Mouse (Mus musculus) liver, adult (tissue): ENCODE data around the gene Fbrsl1.

Source experiments
- GATA4 ChIP-seq: IDR thresholded peaks from 2 replicates; pipeline ENCODE4 v1.6.1; 2014; ENCODE audit warnings: mild to moderate bottlenecking, low read length; ENCODE audit not compliant: insufficient replicate concordance

Gene Fbrsl1

DNA sequence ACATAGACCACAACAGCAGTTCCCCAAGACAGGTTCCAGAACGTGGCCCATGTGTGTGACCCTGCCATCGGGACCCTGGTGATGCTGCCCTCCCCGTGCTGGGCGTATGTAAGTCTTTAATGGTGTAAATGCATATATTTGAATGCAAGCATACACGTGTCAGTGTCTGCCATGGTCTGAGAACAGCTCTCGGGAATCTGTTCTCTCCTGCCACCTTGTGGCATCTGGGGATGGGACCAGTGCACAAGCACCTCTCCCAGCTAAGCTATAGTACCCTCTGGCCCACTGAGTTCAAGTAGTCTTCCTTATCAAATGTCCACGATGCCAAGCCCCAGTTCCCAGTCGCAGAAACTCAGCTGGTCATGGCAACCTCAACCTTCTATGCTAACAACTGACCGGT is 19.3 kb downstream of the Fbrsl1 start:
- no peak for TF ChIP-seq GATA4

DNA sequence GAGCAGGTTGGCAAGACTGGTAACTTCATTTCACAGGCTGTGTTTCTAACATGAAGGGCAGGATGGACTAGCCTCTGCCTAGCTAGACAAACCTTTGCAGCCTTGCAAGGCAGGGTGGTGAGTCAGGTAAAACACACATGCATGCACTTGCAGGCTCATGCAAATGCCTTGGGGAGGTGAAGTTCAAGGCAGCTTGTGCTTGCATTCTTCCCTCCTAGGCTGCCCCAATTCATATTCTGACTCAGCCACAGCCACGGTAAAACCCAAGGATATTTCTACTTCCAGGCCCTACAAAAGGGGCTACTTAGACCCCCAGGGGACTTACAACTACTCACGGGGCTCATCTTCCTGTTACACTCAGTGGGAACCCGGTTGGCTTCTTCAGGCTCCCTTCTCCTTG is 20.0 kb downstream of the Fbrsl1 start:
- TF ChIP-seq GATA4, result no peak

DNA sequence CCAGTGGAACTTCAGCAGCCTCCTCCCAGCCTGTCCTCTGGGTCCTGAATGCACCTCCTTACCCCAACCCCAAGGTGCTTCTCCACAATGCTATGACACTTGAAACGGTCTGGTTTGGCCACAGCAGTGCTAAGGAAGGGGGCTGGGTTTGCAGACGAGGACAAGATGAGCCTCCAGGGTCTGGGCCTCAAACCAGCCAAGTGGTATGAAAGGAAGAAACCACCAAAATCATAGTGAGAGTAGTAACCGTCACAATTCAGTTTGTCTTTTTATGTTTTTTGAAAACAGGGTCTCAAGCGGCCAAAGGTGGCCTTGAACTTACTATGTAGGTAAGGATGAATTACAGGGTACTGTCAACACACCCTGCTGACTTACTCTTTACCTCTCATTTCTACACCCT is 23.1 kb downstream of the Fbrsl1 start:
- TF ChIP-seq GATA4, result no peak

DNA sequence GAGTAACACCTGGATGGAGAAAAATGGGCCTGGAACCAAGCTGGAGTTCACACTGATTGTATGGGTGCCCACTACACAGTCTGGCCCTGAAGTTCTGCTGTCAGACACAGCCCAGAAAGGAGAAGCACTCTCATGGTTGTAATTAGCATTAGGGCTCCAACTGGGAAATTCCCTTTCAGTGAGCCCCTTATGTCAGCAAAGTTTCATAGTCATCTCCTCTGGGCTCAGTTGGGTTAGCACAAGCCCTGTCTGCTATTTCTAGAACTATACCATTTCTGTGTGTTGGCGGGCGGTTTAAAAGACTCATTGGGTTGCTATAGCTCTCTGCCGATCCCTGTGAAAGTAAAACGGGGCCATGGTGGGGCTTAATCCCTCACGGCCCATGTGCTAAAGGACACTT is 24.1 kb downstream of the Fbrsl1 start:
- TF ChIP-seq GATA4, result no peak

DNA sequence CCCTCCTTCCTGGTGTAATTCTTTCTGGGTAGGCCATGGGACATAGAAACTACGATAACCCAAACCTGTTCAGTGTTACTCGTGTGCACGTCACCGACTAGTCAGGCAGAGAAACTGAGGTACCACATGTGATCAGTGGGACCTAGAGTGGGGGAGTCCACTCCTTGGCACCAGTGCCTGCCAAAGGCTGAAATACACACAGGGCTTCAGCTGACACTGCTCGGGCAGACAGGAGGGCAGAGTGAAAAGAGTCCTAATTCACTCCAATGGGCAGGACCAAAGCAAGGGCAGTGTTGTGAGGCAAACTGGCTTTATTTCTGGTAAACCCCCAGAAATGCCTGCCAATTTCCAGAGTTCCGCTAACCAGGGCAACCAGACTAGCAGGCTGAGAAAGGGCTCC is 26.9 kb downstream of the Fbrsl1 start:
- no peak for TF ChIP-seq GATA4

DNA sequence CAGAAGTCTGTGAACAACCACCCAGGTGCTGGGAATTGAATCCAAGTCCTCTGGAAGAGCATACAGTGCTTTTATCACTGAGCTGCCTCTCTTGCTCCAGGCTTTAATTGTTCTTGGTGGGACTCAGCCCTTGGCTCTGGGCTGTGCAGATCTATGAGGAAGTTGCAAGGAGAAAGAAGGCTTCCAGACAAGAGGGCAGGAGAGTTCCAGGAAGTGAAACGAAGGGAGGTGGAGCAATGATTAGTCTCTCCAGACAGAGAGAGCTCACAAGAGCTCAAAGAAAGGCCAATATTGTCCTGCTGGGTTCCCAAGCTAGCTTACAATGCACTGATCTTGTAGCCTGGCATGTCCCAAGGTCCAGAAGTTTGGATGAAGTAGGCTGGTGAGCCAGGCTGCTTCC is 27.4 kb downstream of the Fbrsl1 start:
- no peak for TF ChIP-seq GATA4

DNA sequence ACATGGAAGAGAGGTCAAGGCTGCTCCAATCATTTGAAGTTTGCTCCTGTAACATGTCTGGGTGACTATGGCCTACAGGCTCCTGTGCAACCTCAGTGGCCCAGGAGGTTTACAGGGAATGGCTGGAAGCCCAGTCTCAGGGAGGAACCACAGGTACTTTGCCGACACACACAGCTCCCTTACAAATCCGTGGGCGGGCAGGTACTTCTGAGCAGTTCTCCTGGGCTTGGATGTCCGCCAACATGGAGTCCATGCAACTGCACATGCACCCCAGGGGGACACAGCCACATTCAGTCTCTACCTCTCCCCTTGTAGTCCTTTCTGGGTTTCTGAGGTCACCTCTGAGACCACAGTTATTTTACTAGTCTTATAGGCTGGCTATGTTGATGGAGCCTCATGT is 28.1 kb downstream of the Fbrsl1 start:
- no peak for TF ChIP-seq GATA4

DNA sequence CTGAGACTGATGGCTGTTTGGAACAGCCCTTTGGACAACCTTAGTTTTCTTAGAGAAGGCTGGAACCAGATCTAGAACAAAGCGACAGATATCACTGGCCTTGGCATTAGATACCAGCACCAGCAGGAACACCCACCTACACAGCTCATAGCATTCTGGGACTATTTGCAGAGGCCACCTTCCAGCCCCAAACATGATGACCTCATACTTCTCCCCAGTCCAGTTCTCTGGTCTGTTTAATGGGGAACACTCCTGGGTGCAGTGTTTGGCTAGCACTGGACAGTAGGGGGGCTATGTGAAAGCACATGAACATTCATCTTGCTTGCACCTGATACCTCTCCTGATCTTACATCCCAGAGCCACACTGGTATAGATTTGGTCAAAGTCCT is 29.8 kb downstream of the Fbrsl1 start:
- no peak for TF ChIP-seq GATA4

DNA sequence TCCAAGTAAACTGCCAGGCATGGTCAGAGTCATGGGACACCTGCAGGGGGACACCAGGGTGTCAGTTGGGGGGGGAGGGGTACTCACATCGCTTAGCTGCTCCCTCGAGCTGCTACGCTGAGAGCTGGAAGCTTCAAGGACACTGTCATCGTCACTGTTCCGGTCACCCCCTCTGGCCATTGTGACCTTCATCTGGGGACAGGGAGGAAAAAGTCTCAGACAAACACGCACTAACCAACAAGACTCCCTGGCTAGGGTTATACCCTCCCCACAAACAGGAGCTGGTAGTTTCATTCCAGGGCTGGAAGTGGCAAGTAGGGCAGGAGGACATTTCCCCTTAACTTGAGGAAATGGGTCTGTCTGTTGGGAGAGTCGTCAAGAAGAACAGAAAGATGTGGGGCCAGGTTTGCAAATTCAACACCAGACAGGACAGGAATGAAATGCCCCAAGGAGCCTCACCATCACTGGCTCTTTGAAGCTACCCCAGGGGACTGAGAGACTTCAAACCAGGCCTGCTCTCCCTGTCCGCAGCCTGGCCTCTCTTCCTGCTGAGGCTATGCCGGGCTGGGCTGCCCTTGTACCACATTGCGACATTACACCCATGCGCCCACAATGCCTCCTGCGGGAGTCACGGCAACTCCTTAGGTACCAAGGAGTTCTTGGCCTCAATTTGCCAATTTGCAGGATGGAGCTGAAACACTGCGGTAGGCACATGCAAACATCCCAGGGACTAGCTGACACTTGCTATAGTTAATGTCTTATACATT is 30.4 kb downstream of the Fbrsl1 start:
- no peak for TF ChIP-seq GATA4

DNA sequence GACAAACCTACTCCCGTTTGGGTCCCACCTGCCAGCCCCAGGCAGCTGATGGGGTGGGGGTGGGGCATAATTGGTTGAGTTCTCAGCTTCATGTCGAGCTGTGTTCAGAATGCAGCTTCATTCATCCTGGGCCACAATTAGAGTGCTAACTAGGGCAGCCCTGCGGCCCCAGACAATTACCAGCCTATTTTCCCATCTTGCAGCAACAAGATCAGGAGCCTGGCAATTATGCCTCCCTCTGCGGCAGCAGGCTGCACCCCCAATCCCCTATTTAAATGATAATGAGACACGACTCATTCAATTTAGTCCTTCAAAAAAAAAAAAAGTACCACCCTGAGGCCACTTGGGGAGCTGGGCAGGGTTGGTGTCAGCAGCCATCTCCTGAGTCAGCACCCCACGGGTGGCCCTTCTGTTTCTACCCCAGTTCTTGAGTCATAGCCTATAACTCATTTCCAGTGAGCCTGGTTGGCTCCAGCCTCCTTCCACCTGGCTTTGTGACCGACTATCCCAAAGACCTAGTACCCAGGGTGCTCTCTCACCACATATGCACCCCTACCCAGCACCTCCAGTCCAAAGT is 31.4 kb downstream of the Fbrsl1 start:
- TF ChIP-seq GATA4, result no peak

DNA sequence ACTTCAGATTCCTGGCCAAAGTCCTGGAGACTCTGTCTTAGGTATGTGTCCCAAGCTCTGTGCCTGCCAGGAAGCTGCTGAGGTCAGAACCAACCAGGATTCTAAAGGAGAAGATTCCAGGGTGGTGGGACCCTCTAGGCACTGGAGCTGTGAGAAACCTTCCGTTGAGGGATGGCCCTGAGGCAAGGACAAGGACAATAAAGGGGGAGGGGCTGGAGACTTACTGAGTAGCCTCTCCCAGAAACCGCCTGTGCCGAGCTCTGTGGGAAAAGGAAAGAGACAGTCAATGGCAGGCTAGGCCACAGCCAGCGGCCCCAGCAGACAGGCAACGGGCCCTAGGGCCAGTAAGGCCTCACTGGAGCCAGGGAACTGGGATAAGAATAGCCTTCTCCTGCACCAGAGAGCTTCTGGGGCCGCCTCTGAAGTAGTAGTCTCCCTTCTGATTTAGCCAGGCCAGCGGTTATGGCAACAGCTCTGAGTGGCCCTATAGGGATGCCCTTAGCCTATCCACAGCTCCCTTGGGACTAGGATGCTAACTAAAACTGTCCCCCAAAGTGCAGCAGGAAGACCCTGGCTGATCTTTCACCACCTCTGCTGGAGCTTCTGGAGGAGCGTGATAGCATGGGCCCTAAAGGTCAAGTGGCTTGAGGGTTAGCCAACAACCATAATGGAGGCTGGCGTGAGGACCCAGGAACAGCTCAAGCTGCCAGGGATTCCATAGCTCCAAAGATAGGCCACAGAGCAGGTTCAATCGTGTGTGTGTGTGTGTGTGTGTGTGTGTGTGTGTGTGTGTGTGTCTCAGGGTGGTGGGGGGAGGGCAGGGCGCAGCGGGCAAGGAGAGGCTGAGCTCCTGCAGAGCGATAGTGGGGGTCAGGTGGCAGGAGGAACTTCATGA is 32.2 kb downstream of the Fbrsl1 start:
- TF ChIP-seq GATA4, result no peak

DNA sequence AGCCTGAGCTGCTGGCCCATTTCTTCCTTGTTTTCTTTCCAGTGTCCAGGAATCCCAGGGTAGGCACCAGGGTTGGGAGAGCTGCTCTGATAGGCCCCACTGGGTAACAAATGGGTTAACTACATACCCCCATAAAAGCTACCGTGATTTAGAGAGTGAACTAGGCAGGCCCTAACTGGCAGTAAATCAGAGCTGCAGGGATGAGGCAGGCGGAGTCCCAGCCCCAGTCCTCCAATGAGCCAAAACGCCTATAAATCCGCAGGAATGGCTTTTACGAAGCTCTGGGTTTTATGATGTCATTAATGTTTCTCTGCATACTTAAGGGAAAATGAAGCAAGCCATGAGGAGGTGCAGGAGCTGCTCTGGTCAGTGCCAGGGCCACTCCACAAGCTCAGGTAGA is 33.3 kb downstream of the Fbrsl1 start:
- TF ChIP-seq GATA4, result no peak

DNA sequence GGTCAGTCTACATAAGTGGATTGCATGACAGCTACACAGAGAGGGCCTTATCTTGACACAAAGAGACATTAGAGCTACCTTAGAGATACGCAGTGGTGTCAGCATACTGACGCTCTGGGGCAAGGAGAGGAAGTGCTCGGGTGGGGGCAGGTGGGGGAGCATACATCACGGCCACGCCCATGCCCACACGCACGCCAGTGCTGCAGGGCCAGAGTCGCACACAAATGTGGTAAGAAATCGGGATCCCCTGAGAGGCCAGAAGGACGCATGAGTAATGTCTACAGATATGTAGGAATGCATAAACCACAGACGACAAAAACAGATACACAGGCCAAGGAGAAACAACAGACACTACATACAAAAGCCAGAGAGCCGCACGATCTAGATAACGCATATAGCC is 35.3 kb downstream of the Fbrsl1 start:
- TF ChIP-seq GATA4, result no peak

DNA sequence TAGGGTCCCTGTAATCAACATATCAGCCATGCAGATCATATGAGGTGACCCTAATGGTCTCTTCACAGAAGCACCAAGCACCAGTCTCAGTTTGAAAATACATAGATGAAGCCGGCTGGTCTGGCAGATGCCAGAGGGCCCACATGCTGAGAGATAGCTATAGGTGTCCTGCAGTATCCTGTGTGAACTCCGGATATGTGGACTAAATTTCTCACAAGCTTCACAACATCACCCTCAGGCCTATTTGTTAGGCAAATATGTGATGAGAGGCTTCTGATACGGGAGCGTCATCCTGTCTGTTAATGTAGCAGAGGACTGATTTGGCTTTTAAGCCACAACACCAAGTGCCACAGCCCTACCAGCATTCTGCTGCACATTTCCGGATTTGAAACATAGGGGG is 37.9 kb downstream of the Fbrsl1 start:
- TF ChIP-seq GATA4, result no peak

DNA sequence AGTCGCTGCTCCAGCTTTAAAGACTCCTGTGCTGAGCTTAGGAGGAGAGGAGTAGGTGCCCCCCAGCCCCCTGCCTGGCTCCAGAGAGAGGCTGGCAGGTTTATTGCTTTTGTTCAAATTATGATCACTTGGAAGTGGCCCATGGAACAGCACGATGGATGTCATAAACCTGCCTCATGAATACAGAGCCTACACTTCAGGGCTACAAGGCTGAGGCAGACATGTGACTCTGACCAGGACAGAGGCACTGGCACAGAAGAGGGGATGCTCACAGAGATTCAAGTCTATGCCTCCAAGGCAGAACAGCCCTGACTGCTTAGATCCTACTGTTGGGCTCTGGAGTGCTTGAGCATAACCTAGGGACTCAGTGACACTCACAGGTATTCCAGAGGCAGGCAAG is 39.3 kb downstream of the Fbrsl1 start:
- TF ChIP-seq GATA4, result no peak

DNA sequence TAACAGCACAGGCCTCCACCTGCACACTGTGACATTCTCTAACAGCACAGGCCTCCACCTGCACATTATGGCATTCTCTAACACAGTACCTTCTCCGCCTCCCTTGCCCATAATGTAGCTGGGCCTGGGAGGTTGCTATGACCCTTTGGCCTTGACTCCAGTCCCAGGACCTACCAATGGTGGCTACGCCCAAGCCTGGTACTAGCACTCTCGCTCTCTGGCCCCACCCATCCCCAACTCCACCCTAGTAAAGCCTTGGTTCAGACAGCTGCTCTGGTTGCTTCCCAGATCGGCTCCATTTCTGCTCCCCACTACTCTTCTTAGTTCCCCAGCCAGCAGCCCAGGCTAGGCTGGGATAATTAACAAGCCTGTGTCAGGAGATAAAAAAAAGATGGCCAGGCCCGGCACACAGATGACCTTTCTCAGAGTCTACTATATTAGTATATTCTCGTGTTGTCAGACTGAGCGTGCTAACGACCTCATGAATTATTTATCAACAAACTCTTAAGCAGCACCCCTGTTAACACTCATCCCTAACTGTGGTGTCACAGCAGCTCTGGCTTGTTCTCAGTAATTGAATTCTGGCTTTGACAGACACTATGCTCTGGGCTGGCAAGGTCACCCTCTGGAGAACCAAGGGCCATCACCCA is 42.1 kb downstream of the Fbrsl1 start:
- no peak for TF ChIP-seq GATA4

DNA sequence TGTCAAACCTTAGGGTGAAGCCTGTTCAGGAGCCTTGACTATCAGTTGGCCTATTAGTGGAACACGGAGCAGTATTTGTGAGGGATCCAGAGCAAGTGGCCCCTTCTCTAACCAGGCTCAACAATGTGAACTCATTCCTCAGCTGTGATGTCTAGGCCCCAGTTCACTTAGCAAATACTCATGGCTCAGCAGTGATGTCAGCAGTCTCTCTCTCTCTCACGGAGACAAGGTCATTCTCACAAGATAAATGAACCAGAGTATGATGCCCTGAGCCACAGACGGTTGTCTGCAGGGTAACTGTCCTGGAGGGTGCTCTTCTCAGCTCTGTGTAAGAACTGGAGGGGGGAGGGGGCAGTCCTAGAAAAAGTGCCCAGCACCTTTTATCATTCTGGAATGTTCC is 44.4 kb downstream of the Fbrsl1 start:
- TF ChIP-seq GATA4, result no peak
